Mouse (Mus musculus) forebrain, embryonic 16.5 days (tissue): ENCODE measurements around the gene Adam10. TPM values are rescaled to one million over a fixed set of nuclear protein-coding genes. Genes with fewer than 3 reads are reported as not detected.

Experiments
- ATAC-seq: fragments of 200-750 bp; cut with Nextera tagmentation; 2 replicates; pipeline ENCODE4 v1.8.0; 2017; ENCODE audit warnings: mild to moderate bottlenecking, moderate library complexity
- H3K27ac ChIP-seq: fragments of 300-500 bp; sonication (generic); 2 replicates; pipeline ENCODE4 v1.5.1; 2014; ENCODE audit warnings: low read length, control low read depth
- H3K27me3 ChIP-seq: fragments of 300-500 bp; sonication (generic); replicated peaks from 2 replicates; pipeline ENCODE4 v1.6.1; 2014; ENCODE audit warnings: low read length; ENCODE audit not compliant: control insufficient read depth, insufficient read depth
- H3K36me3 ChIP-seq: fragments of 300-500 bp; sonication (generic); 2 replicates; pipeline ENCODE4 v1.6.1; 2014; ENCODE audit not compliant: control insufficient read depth, insufficient read depth
- H3K4me1 ChIP-seq: fragments of 300-500 bp; sonication (generic); replicated peaks from 2 replicates; pipeline ENCODE4 v1.6.1; 2014; ENCODE audit warnings: low read length; ENCODE audit not compliant: control insufficient read depth, insufficient read depth
- H3K4me2 ChIP-seq: fragments of 300-500 bp; sonication (generic); 2 replicates; pipeline ENCODE4 v1.6.1; 2014; ENCODE audit warnings: mild to moderate bottlenecking, low read length, control low read depth
- H3K4me3 ChIP-seq: fragments of 300-500 bp; sonication (generic); replicated peaks from 2 replicates; pipeline ENCODE4 v1.5.1; 2014; ENCODE audit warnings: mild to moderate bottlenecking, low read length, control low read depth
- H3K9ac ChIP-seq: fragments of 300-500 bp; sonication (generic); replicated peaks from 2 replicates; pipeline ENCODE4 v1.6.1; 2014; ENCODE audit warnings: low read depth, low read length, control low read depth
- H3K9me3 ChIP-seq: fragments of 300-500 bp; sonication (generic); 2 replicates; pipeline ENCODE4 v1.6.1; 2016; ENCODE audit warnings: low read length; ENCODE audit not compliant: control insufficient read depth
- WGBS: fragments of 180-500 bp; shearing (Covaris S2); extraction: QIAGEN DNeasy Blood & Tissue Kit; methylation state at CpG from one replicate; pipeline ENCODE4 v1.1.7; 2014; 5-methylcytosine and 5-hydroxymethylcytosine counted together
- polyA plus RNA-seq: library from polyadenylated mRNA; unstranded; fragments of >200 nt; fragmentation: Nextera tagmentation; extraction: Ambion mirVana; gene quantifications from 2 replicates; pipeline ENCODE4 v1.2.1, GENCODE M21; 2015

Adam10 gene
- polyA plus RNA-seq, 1 experiment from 2014 or later, result 60.0 TPM

DNA sequence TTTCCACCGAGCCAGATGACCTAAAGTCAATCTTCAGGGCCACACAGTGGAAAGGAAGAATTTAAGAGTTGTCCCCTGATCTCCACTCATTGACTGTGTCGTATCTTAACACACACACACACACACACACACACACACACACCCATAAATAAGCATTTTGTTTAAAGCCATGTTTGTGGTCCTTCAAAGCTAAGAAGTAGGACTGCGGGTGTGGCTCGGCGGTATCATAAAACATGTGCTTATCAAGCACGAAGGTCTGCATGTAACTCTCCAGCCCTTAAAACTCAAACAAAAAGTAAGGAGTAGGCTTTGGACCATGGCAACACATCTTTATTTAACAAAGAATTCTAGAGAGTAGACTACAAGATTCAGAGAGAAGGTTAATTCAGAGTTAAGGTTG lies 8.4 kb upstream of the Adam10 start:
- WGBS, result 95% methylated on average over 6 of the region's 6 CpGs
- H3K4me3 ChIP-seq, result no peak overlapping the region
- H3K4me1 ChIP-seq, result no peaks in the 10 kb centered on the region
- no peak overlapping the region for H3K9ac ChIP-seq
- H3K9me3 ChIP-seq, result no peaks in the 10 kb centered on the region
- H3K36me3 ChIP-seq, result no peaks in the 10 kb centered on the region
- no peak overlapping the region for H3K27ac ChIP-seq
- H3K27me3 ChIP-seq, result no peaks in the 10 kb centered on the region
- no peak for ATAC-seq
- no peak overlapping the region for H3K4me2 ChIP-seq

DNA sequence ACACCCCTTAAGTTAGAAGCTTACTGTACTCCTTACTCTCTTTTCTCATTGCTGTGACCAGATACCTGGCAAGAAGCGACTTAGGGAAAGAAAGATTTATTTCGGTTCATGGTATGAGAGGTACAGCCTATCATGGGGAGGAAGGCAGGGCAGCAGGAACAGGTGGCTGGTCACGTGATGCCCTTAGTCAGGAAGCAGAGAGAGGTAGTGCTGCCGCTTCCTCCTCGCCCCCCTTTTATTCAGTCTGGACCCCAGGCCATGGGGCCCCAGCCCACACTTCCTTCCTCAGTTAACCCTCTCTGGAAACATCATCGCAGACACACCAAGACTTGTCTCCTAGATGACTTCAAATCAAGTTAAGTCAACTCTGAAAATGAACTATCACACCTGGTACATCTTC lies 7.5 kb upstream of the Adam10 start:
- Histone ChIP-seq H3K4me3 (no peak overlapping the region), H3K4me2 (no peak overlapping the region), H3K27ac (no peak overlapping the region), H3K9ac (no peak overlapping the region), H3K27me3 (no peaks in the 10 kb centered on the region), H3K9me3 (no peaks in the 10 kb centered on the region), H3K36me3 (no peaks in the 10 kb centered on the region), H3K4me1 (no peaks in the 10 kb centered on the region)
- WGBS, result 74% methylated on average over 6 of the region's 6 CpGs
- no peak for ATAC-seq

DNA sequence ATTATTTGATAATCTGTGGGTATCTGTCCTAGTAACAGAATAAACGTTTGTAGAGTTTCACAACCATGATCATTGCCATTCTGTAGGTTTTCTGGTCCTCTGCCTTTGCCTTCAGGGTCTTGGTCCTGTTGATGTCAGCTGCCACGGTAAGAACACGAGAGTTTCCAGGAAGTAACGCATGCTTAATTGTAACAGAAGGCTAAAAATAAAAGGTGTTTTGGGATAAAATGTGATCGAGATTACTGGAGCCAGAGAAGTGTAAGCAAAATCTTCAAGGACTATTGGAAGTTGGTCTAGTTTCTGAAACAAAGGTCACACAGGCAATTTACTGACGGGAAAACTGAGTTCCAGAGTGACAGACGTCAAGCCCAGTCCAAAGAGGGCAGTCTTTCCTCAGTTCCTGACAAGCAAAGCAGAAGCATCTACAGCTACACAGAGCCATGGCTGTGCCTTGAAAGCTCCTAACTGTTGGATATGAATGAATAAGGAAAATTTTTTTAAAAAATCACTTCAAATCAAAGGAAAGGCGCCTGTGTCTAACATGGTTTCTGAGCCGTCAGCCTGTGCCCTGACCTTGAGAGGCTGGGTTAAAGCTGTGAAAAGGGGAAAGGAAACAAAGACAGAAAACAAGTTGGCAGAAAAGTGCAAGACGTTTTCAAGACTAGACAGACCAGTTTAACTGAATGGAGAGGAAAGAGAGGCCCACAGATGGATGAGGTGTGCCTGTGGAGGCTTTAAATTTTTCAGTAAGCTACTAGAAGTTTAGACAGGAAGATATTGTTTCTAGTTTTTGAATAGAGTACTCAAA lies 6.8 kb upstream of the Adam10 start:
- ATAC-seq, result no peak

DNA sequence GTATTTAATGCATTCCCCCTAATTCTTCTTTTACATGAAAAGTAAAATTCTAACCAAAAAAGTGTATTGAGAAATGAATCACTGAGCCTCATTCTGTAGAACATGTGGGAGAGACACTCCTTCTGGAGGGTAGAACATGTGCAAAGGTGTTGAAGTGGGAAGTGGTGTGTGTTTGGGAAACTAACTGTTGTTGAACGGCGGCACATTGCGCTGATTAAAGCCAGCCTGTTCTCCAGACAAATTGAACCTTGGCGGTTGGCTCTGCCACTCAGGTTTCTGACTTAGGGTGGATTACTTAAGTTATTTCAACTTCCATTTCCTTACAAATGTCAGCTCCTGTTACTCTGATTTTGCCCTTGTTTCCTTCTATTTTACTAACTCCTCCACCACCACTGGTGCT lies 5.1 kb upstream of the Adam10 start:
- Histone ChIP-seq H3K9me3 (no peaks in the 10 kb centered on the region), H3K9ac (no peak overlapping the region), H3K4me2 (no peak overlapping the region), H3K4me1 (0 out of 2 replicates have a peak, but pooled peaks cover 3% of the 10 kb centered on the region), H3K4me3 (no peak overlapping the region), H3K36me3 (no peaks in the 10 kb centered on the region), H3K27ac (no peak overlapping the region), H3K27me3 (no peaks in the 10 kb centered on the region)
- no peak for ATAC-seq
- WGBS, result 92% methylated on average over 4 of the region's 4 CpGs

More for the DNA sequence above, 6.8 kb upstream of the Adam10 start:
- no peaks in the 10 kb centered on the region for H3K4me1 ChIP-seq
- no peak overlapping the region for H3K27ac ChIP-seq
- no peak overlapping the region for H3K4me3 ChIP-seq
- no peaks in the 10 kb centered on the region for H3K9me3 ChIP-seq
- H3K9ac ChIP-seq, result no peak overlapping the region
- no peaks in the 10 kb centered on the region for H3K27me3 ChIP-seq
- WGBS, result 52% methylated on average over 10 of the region's 10 CpGs
- H3K36me3 ChIP-seq, result no peaks in the 10 kb centered on the region
- H3K4me2 ChIP-seq, result no peak overlapping the region

- no peak overlapping the region for H3K4me2 ChIP-seq
- WGBS, result 85% methylated on average over 4 of the region's 4 CpGs
- no peak for ATAC-seq
- no peak overlapping the region for H3K27ac ChIP-seq
- H3K4me1 ChIP-seq, result 0 out of 2 replicates have a peak, but pooled peaks cover 3% of the 10 kb centered on the region
- H3K9ac ChIP-seq, result no peak overlapping the region
- no peaks in the 10 kb centered on the region for H3K9me3 ChIP-seq
- H3K27me3 ChIP-seq, result no peaks in the 10 kb centered on the region
- H3K4me3 ChIP-seq, result no peak overlapping the region
- no peaks in the 10 kb centered on the region for H3K36me3 ChIP-seq
These were observed 3.7 kb upstream of the Adam10 start for GRCm38 (mm10) chr9:70675117-70675516.

- ATAC-seq, result no peak
- peaks cover 6% of the 10 kb centered on the region for H3K4me1 ChIP-seq
- H3K9me3 ChIP-seq, result no peaks in the 10 kb centered on the region
- H3K36me3 ChIP-seq, result no peaks in the 10 kb centered on the region
- no peak overlapping the region for H3K4me3 ChIP-seq
- H3K27me3 ChIP-seq, result no peaks in the 10 kb centered on the region
- no peak overlapping the region for H3K27ac ChIP-seq
- no peak overlapping the region for H3K9ac ChIP-seq
- H3K4me2 ChIP-seq, result no peak overlapping the region
- 84% methylated on average over 5 of the region's 5 CpGs for WGBS
These were observed 2.8 kb upstream of the Adam10 start for GRCm38 (mm10) chr9:70675961-70676360.

DNA sequence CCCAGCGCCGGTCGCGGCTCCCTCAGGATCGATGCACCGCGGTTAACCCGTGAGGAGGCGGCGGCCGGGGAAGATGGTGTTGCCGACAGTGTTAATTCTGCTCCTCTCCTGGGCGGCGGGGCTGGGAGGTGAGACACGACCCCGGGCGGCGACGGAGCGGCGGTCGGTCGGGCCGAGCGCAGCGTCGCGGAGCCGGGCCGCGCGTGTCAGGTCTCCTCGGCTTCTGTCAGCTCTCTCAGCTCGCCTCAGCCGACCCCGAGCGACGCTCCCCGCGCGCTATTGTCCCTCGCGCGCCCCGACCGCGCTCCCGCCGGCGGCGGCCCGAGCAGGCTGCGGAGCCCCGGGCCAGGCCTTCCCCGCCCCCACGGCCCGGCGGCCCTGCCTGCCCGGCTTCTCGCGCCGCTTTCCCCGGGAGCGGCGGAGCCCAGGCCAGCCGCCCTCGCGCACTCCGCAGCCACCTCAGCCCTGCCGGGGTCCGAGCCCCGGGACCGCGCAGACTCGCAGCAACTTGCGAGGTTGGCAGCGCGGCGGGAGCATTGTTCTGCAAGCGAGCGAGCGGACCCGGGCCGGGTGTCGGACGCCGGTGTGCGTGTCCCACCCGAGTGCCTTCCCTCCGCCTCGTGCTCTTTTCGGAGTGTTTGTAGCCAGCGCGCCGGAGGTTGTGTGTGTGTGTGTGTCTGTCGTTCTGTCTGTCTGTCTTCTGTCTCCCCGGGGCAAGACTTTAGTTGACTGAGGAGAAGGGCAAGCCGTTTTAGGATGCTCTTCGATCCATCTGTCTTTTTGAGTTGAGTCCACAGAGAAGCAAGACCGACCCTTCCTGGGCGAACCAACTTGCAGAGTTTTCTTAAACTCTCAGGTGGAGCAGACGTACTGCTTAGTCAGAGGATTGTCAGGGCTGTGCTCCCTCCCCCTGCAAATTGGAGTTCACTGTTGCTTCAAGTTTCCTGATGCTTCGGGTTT lies 615 bp downstream of the Adam10 start:
- Histone ChIP-seq H3K4me3 (peak overlapping the region; percentile 96), H3K4me1 (peaks cover 17% of the 10 kb centered on the region), H3K27ac (peak overlapping the region; percentile 97), H3K9ac (peak overlapping the region; percentile 94), H3K9me3 (no peaks in the 10 kb centered on the region), H3K27me3 (no peaks in the 10 kb centered on the region), H3K4me2 (peak overlapping the region; percentile 77), H3K36me3 (no peaks in the 10 kb centered on the region)
- under 1% methylated on average over 102 of the region's 103 CpGs for WGBS
- ATAC-seq, result peak; percentile 65

- Histone ChIP-seq H3K4me2 (no peak overlapping the region), H3K27me3 (no peaks in the 10 kb centered on the region), H3K27ac (no peak overlapping the region), H3K4me3 (no peak overlapping the region), H3K9ac (no peak overlapping the region), H3K36me3 (no peaks in the 10 kb centered on the region), H3K9me3 (no peaks in the 10 kb centered on the region), H3K4me1 (peaks cover 17% of the 10 kb centered on the region)
- 78% methylated on average over 1 of the region's 1 CpGs for WGBS
- ATAC-seq, result no peak
These were observed 3.4 kb downstream of the Adam10 start for GRCm38 (mm10) chr9:70682202-70682601.

- Histone ChIP-seq H3K9me3 (no peaks in the 10 kb centered on the region), H3K27ac (no peak overlapping the region), H3K4me3 (no peak overlapping the region), H3K4me1 (no peaks in the 10 kb centered on the region), H3K36me3 (no peaks in the 10 kb centered on the region), H3K4me2 (no peak overlapping the region), H3K27me3 (no peaks in the 10 kb centered on the region), H3K9ac (no peak overlapping the region)
- 91% methylated on average over 2 of the region's 2 CpGs for WGBS
- ATAC-seq, result no peak
These were observed 9.6 kb downstream of the Adam10 start for GRCm38 (mm10) chr9:70688301-70688968.
